Mouse (Mus musculus): ENCODE data around the gene Clstn3.

DNA sequence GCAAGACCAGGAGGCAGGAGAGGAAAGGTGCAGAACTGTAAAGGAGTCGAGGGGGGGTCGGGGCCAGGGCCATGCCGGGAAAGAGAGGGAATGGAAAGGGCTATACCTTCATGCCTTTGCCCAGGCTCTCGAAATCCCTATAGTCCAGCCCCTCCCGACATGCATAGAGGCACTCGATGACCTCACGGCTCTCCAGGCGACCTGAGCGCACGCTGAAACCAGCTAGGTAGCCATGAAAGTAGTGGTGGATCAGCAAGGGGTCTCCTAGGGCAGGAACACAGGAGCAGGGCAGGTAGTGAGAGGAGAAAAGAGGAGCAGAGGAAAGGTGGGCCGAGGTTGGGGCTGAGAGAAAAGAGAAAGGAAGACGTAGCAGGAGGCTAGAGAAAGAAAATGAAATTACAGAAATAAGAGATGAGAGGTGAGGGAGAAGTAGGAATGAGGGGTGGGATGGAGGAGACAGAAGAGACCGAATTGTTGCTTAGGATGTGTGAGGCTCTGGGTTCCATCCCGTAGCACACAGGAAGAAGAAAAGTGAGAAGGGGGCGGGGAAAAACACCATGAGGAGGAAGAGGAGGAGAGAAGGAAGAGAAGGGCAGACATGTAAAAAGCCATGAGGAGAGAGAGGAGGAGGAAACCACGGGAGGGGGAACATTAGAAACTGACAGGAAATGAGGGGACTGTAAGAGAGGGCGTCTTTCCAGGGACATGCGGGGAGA is 14.8 kb downstream of the Clstn3 start:
- TF ChIP-seq CTCF (IDR thresholded peaks at IDR 0.05; ENCODE audit: low read depth, low read length) (no peak), POLR2A (IDR thresholded peaks at IDR 0.05; ENCODE audit: extremely low read depth, insufficient read depth, low read length) (no peak)

Measured in liver, adult 2 months (tissue).